Mouse (Mus musculus) cortical plate, adult 2 months (tissue): ENCODE results near the gene Plxdc2.

ENCODE experiments used
- CTCF ChIP-seq: fragments of 200-500 bp; IDR thresholded peaks from 2 replicates; pipeline ENCODE4 v1.5.1; 2011; ENCODE audit warnings: mild to moderate bottlenecking, control low read depth, low read length; ENCODE audit not compliant: insufficient read depth; ENCODE audit errors: extremely low read depth
- POLR2A ChIP-seq: fragments of 200-500 bp; IDR thresholded peaks from 2 replicates; pipeline ENCODE4 v1.6.1; 2011; ENCODE audit warnings: mild to moderate bottlenecking, low read length, control low read depth; ENCODE audit not compliant: insufficient read depth; ENCODE audit errors: extremely low read depth

- TF ChIP-seq CTCF = no peak
- no peak for TF ChIP-seq POLR2A
Measured at GRCm38 (mm10) chr2:16387787-16388186, 31.7 kb downstream of the Plxdc2 start.
